Comparison of ENCODE assay signal across 17 mouse cellular contexts in genomic region chr13:58415374-58415773, GRCm38 (mm10). TPM values are rescaled to one million over a fixed set of nuclear protein-coding genes. Genes with fewer than 3 reads are reported as not detected.
DNase-seq lines count a peak whose midpoint lies in the region; ATAC-seq and TF ChIP-seq lines count a peak whose summit lies in the region.
"Had no signal": no experiment of that assay in that cellular context is flagged by ENCODE, and none has a peak within 500 bp of the region (broad histone marks: within the 10 kb centered on the region; RNA-seq: fewer than 3 reads in every experiment).

No protein-coding gene starts in this region.

- H3K4me3 ChIP-seq in kidney, adult 2 months (ENCODE audit: insufficient read depth, low read depth, low read length): no peak overlapping the region
- no peak overlapping the region for H3K4me3 ChIP-seq in kidney, embryonic 15.5 days (replicated peaks)
- no peak overlapping the region for H3K4me3 ChIP-seq in myocyte
- no peak overlapping the region for H3K4me3 ChIP-seq in midbrain, embryonic 13.5 days (replicated peaks)
- H3K4me3 ChIP-seq: erythroblast, embryonic 14.5 days; hindbrain, embryonic 12.5 days; intestine, embryonic 15.5 days; neural tube, embryonic 13.5 days had no signal

- H3ac ChIP-seq in myocyte (ENCODE audit: control insufficient read depth, insufficient read length): no peak overlapping the region

- DNase-seq in kidney, adult 2 months: peak; percentile 68
- peak; percentile 55 for DNase-seq in adrenal gland, adult 8-10 months
- peak; percentile 31 for DNase-seq in gastrocnemius, postnatal 14 days
- DNase-seq in c-Kit-positive CD71-positive TER-119-positive erythroid progenitor cells, embryonic 14.5 days (ENCODE audit: low spot score): no peak
- no peak for DNase-seq in testis, postnatal 14 days (ENCODE audit: low spot score)
- DNase-seq: liver; lung, adult 18-20 months; lung, postnatal 36 days; midbrain, embryonic 14.5 days; thymus, postnatal 4 days had no signal

- H3K27me3 ChIP-seq in kidney, adult 2 months (replicated peaks; ENCODE audit: control insufficient read depth, insufficient read depth, low read length): no peaks in the 10 kb centered on the region
- H3K27me3 ChIP-seq in kidney, embryonic 15.5 days: no peaks in the 10 kb centered on the region
- no peaks in the 10 kb centered on the region for H3K27me3 ChIP-seq in myocyte (ENCODE audit: control insufficient read depth, insufficient read depth, insufficient read length)
- no peaks in the 10 kb centered on the region for H3K27me3 ChIP-seq in midbrain, embryonic 13.5 days
- H3K27me3 ChIP-seq: hindbrain, embryonic 12.5 days; intestine, embryonic 15.5 days; neural tube, embryonic 13.5 days had no signal

- TF ChIP-seq POLR2A in kidney, adult 2 months (IDR thresholded peaks at IDR 0.05; ENCODE audit: low read depth, low read length): no peak
- no peak for TF ChIP-seq POLR2A in myocyte (IDR thresholded peaks at IDR 0.05; ENCODE audit: insufficient read length, low read depth)

- H3K79me2 ChIP-seq in myocyte (ENCODE audit: control insufficient read depth, insufficient read depth): no peaks in the 10 kb centered on the region

- ATAC-seq in kidney, embryonic 15.5 days (replicated peaks; ENCODE audit: low FRiP score): no peak
- no peak for ATAC-seq in midbrain, embryonic 13.5 days
- ATAC-seq: intestine, embryonic 15.5 days had no signal

- no peak overlapping the region for H3K9ac ChIP-seq in kidney, embryonic 15.5 days
- H3K9ac ChIP-seq in midbrain, embryonic 13.5 days (replicated peaks): no peak overlapping the region
- H3K9ac ChIP-seq: hindbrain, embryonic 12.5 days; intestine, embryonic 15.5 days; neural tube, embryonic 13.5 days had no signal

- H3K4me1 ChIP-seq in kidney, adult 2 months (ENCODE audit: control insufficient read depth, insufficient read depth, low read length): no peaks in the 10 kb centered on the region
- peaks cover 9% of the 10 kb centered on the region; the same call in 1 of the 2 replicates for H3K4me1 ChIP-seq in kidney, embryonic 15.5 days
- no peaks in the 10 kb centered on the region for H3K4me1 ChIP-seq in midbrain, embryonic 13.5 days (replicated peaks)
- H3K4me1 ChIP-seq: hindbrain, embryonic 12.5 days; intestine, embryonic 15.5 days; neural tube, embryonic 13.5 days had no signal

- no peak overlapping the region for H3K27ac ChIP-seq in kidney, adult 2 months (ENCODE audit: insufficient read depth, low read depth, low read length)
- no peak overlapping the region for H3K27ac ChIP-seq in kidney, embryonic 15.5 days
- H3K27ac ChIP-seq in midbrain, embryonic 13.5 days: no peak overlapping the region
- H3K27ac ChIP-seq: hindbrain, embryonic 12.5 days; intestine, embryonic 15.5 days; neural tube, embryonic 13.5 days had no signal

- H3K9me3 ChIP-seq in kidney, embryonic 15.5 days (replicated peaks): no peaks in the 10 kb centered on the region
- H3K9me3 ChIP-seq in midbrain, embryonic 13.5 days: 0 out of 2 replicates have a peak, but pooled peaks cover 7% of the 10 kb centered on the region
- H3K9me3 ChIP-seq: hindbrain, embryonic 12.5 days had no signal

- no peak overlapping the region for H3K4me2 ChIP-seq in kidney, embryonic 15.5 days
- peak overlapping the region; percentile 51 for H3K4me2 ChIP-seq in myocyte (ENCODE audit: low read depth)
- H3K4me2 ChIP-seq in midbrain, embryonic 13.5 days (replicated peaks): no peak overlapping the region
- H3K4me2 ChIP-seq: hindbrain, embryonic 12.5 days; intestine, embryonic 15.5 days; neural tube, embryonic 13.5 days had no signal

- 43% methylated on average over 6 of the region's 6 CpGs for WGBS in kidney, adult 2 months
- 51% methylated on average over 6 of the region's 6 CpGs for WGBS in kidney, embryonic 15.5 days
- WGBS in midbrain, embryonic 13.5 days: 89% methylated on average over 6 of the region's 6 CpGs

- no peak for TF ChIP-seq CTCF in kidney, adult 2 months (conservative IDR thresholded peaks at IDR 0.05; ENCODE audit: insufficient read depth, insufficient read length, low read depth, low read length)

- intact Hi-C loops in gastrocnemius, postnatal 14 days (cut with DNase I; ENCODE audit: low total_unique reads): no loop called here

- H3K36me3 ChIP-seq in kidney, adult 2 months (ENCODE audit: control insufficient read depth, insufficient read depth, low read length): no peaks in the 10 kb centered on the region
- peaks cover 28% of the 10 kb centered on the region for H3K36me3 ChIP-seq in kidney, embryonic 15.5 days
- peaks cover 9% of the 10 kb centered on the region for H3K36me3 ChIP-seq in myocyte (ENCODE audit: control insufficient read depth, insufficient read depth)
- peaks cover 22% of the 10 kb centered on the region for H3K36me3 ChIP-seq in midbrain, embryonic 13.5 days

TF ChIP-seq in myocyte, 11 proteins besides CTCF, POLR2A, EP300 and RAD21:
- TF ChIP-seq CEBPB (IDR thresholded peaks at IDR 0.05; ENCODE audit: insufficient read depth, poor library complexity, severe bottlenecking) (no peak), MYOD1 (IDR thresholded peaks at IDR 0.05; ENCODE audit: control insufficient read depth in 1 of 3, insufficient read length in 2 of 3, low read depth in 2 of 3) (peak; percentile 45 to 83 (median 66)), MYOG (IDR thresholded peaks at IDR 0.05; ENCODE audit: control insufficient read depth in 1 of 3, insufficient read depth in 1 of 3, insufficient read length in 2 of 3, low read depth in 2 of 3) (peak in 2 of 3 experiments; percentile 51 to 73), TCF12 (IDR thresholded peaks at IDR 0.05; ENCODE audit: insufficient read depth, poor library complexity, severe bottlenecking) (peak; percentile 76), REST (IDR thresholded peaks at IDR 0.05; ENCODE audit: insufficient read depth, insufficient read length) (no peak), TCF3 (IDR thresholded peaks at IDR 0.05; ENCODE audit: insufficient read length, low read depth) (peak; percentile 74), POLR2AphosphoS2 (IDR thresholded peaks at IDR 0.05; ENCODE audit: insufficient read length, low read depth) (no peak)
TF ChIP-seq in myocyte: peak in this region for 4.

RNA-seq across cellular contexts. Expression of gene Hnrnpk, which starts 12.2 kb away (rescaled TPM):
- polyA plus RNA-seq in kidney, adult 2 months (2012; rRNA removed): 175 and 211 TPM in 2 replicates
- polyA plus RNA-seq in kidney, embryonic 15.5 days (2015; fragmentation: Nextera tagmentation; extraction: Ambion mirVana): 1,666 and 1,742 TPM in 2 replicates
- total RNA-seq in adrenal gland, adult 8-10 months (2022): 100 to 1,000 TPM; 695 to 896 (median 793) TPM
- total RNA-seq in gastrocnemius, postnatal 14 days (2021): 100 to 1,000 TPM; 334 to 386 TPM
- polyA plus RNA-seq in myocyte (2012; fragmentation: generic; extraction: Trizol): 289 TPM
- polyA plus RNA-seq in midbrain, embryonic 13.5 days (2015; fragmentation: Nextera tagmentation; extraction: Ambion mirVana): 1,943 and 2,055 TPM in 2 replicates

RNA-seq across cellular contexts. Expression of gene Rmi1, which starts 13.3 kb away (rescaled TPM):
- polyA plus RNA-seq in kidney, adult 2 months (2012; rRNA removed): 7.1 and 9.0 TPM in 2 replicates
- 26.2 and 27.3 TPM in 2 replicates for polyA plus RNA-seq in kidney, embryonic 15.5 days (2015; fragmentation: Nextera tagmentation; extraction: Ambion mirVana)
- 10 to 100 TPM; 17.8 to 23.5 (median 21.6) TPM for total RNA-seq in adrenal gland, adult 8-10 months (2022)
- total RNA-seq in gastrocnemius, postnatal 14 days (2021): 1 to 10 TPM; 5.1 to 5.4 TPM
- polyA plus RNA-seq in myocyte (2012; fragmentation: generic; extraction: Trizol): 5.2 TPM
- polyA plus RNA-seq in midbrain, embryonic 13.5 days (2015; fragmentation: Nextera tagmentation; extraction: Ambion mirVana): 23.4 and 26.0 TPM in 2 replicates

RNA-seq across cellular contexts. Expression of gene 2210016F16Rik, which starts 30.3 kb away (rescaled TPM):
- polyA plus RNA-seq in kidney, adult 2 months (2012; rRNA removed): 25.2 and 33.8 TPM in 2 replicates
- polyA plus RNA-seq in kidney, embryonic 15.5 days (2015; fragmentation: Nextera tagmentation; extraction: Ambion mirVana): 28.9 and 29.5 TPM in 2 replicates
- 10 to 100 TPM; 27.5 to 36.5 (median 31.9) TPM for total RNA-seq in adrenal gland, adult 8-10 months (2022)
- 10 to 100 TPM; 10.1 to 10.5 TPM for total RNA-seq in gastrocnemius, postnatal 14 days (2021)
- polyA plus RNA-seq in myocyte (2012; fragmentation: generic; extraction: Trizol): 3.7 TPM
- 23.6 and 24.0 TPM in 2 replicates for polyA plus RNA-seq in midbrain, embryonic 13.5 days (2015; fragmentation: Nextera tagmentation; extraction: Ambion mirVana)

RNA-seq across cellular contexts. Expression of gene Kif27, which starts 56.5 kb away (rescaled TPM):
- 0.22 and 0.31 TPM in 2 replicates for polyA plus RNA-seq in kidney, adult 2 months (2012; rRNA removed)
- polyA plus RNA-seq in kidney, embryonic 15.5 days (2015; fragmentation: Nextera tagmentation; extraction: Ambion mirVana): 0.77 and 0.81 TPM in 2 replicates
- 1 to 10 TPM in 3 of 4 experiments, under 1 TPM in 1; 0.55 to 3.4 (median 2.0) TPM for total RNA-seq in adrenal gland, adult 8-10 months (2022)
- total RNA-seq in gastrocnemius, postnatal 14 days (2021): under 1 TPM; 0.07 to 0.33 TPM
- 0.08 TPM for polyA plus RNA-seq in myocyte (2012; fragmentation: generic; extraction: Trizol)
- polyA plus RNA-seq in midbrain, embryonic 13.5 days (2015; fragmentation: Nextera tagmentation; extraction: Ambion mirVana): 1.2 and 1.4 TPM in 2 replicates

Comparison
In these comparisons a context has a peak if more than half of its experiments do, and no peak if none do; other contexts are left out.
1. DNase-seq: peak in kidney, adult 2 months (single experiment), adrenal gland, adult 8-10 months (single experiment) and gastrocnemius, postnatal 14 days (single experiment); none in c-Kit-positive CD71-positive TER-119-positive erythroid progenitor cells, embryonic 14.5 days (single experiment) and testis, postnatal 14 days (single experiment).